Mouse (Mus musculus): ENCODE data around the gene Efhd1.

GRCm38 (mm10) chr1:87257691-87258090 lies 6.5 kb upstream of the Efhd1 start:
- TF ChIP-seq POLR2A (IDR thresholded peaks at IDR 0.05; ENCODE audit: insufficient read depth, low read length) (no peak), CTCF (IDR thresholded peaks at IDR 0.05; ENCODE audit: low read depth, low read length) (no peak), EP300 (IDR thresholded peaks at IDR 0.05; ENCODE audit: insufficient read depth, low read depth, low read length) (no peak)

Measured in ES-Bruce4 (cell line).